Mouse (Mus musculus) gastrocnemius, postnatal 4 days (tissue): Measurements from ENCODE around the gene Gstp1. TPM values are rescaled to one million over a fixed set of nuclear protein-coding genes. Genes with fewer than 3 reads are reported as not detected.
"Not testable (repeated sequence)": the region's sequence is repeated elsewhere in the genome, so short reads cannot be mapped to it uniquely, and the experiment has no call there.

Experiments
- DNase-seq, 2 experiments: peaks; one replicate each; pipeline ENCODE4 v3.0.0; 2021 to 2022; ENCODE audit warnings: low spot score in 2 of 2, mixed read lengths in 2 of 2
- total RNA-seq, 2 experiments: library from RNA; stranded (reverse); gene quantifications; 2 replicates each; pipeline ENCODE4 v1.2.3; 2021

The Gstp1 gene
- total RNA-seq, 2 experiments from 2014 or later: 205 to 221 TPM

GRCm38 (mm10) chr19:4041500-4041899 lies 3.7 kb upstream of the Gstp1 start:
- not testable (repeated sequence) for DNase-seq

GRCm38 (mm10) chr19:4040941-4041340 lies 3.2 kb upstream of the Gstp1 start:
- not testable (repeated sequence) for DNase-seq

GRCm38 (mm10) chr19:4037154-4037787 lies 514 bp downstream of the Gstp1 start:
- DNase-seq: not testable (repeated sequence)

GRCm38 (mm10) chr19:4036327-4037045 lies 1.3 kb downstream of the Gstp1 start:
- DNase-seq: no peak

GRCm38 (mm10) chr19:4033742-4034141 lies 4.0 kb downstream of the Gstp1 start:
- DNase-seq: no peak

GRCm38 (mm10) chr19:4033298-4033697 lies 4.5 kb downstream of the Gstp1 start:
- DNase-seq: no peak

- no peak for DNase-seq
Measured at GRCm38 (mm10) chr19:4032668-4033067, 5.1 kb downstream of the Gstp1 start.

- DNase-seq: no peak
Measured at GRCm38 (mm10) chr19:4027576-4027975, 10.2 kb downstream of the Gstp1 start.

- DNase-seq: no peak
Measured at GRCm38 (mm10) chr19:4023185-4023584, 14.6 kb downstream of the Gstp1 start.

- peak; percentile 60 to 85 for DNase-seq
Measured at GRCm38 (mm10) chr19:4018743-4019583, 18.8 kb downstream of the Gstp1 start.

- no peak for DNase-seq
Measured at GRCm38 (mm10) chr19:4017921-4018587, 19.7 kb downstream of the Gstp1 start.

- DNase-seq: no peak
Measured at GRCm38 (mm10) chr19:4015635-4016034, 22.1 kb downstream of the Gstp1 start.

- no peak for DNase-seq
Measured at GRCm38 (mm10) chr19:4014802-4015201, 23.0 kb downstream of the Gstp1 start.

- DNase-seq: no peak
Measured at GRCm38 (mm10) chr19:4013066-4013465, 24.7 kb downstream of the Gstp1 start.

GRCm38 (mm10) chr19:4012432-4013022 lies 25.3 kb downstream of the Gstp1 start, which contains the start of gene Ndufv1:
Gene Ndufv1 (minus strand): TSS chr19:4012806.
- peak; percentile 83 to 92 for DNase-seq

- no peak for DNase-seq
Measured at GRCm38 (mm10) chr19:4011086-4011485, 26.7 kb downstream of the Gstp1 start.

- no peak for DNase-seq
Measured at GRCm38 (mm10) chr19:4005971-4006370, 31.8 kb downstream of the Gstp1 start.

- no peak for DNase-seq
Measured at GRCm38 (mm10) chr19:4005091-4005490, 32.7 kb downstream of the Gstp1 start.

GRCm38 (mm10) chr19:4004331-4004730 lies 33.5 kb downstream of the Gstp1 start:
- no peak for DNase-seq

- no peak for DNase-seq
Measured at GRCm38 (mm10) chr19:4003641-4004040, 34.1 kb downstream of the Gstp1 start.

GRCm38 (mm10) chr19:4003112-4003511 lies 34.7 kb downstream of the Gstp1 start, which contains the start of gene Doc2g:
Gene Doc2g (plus strand): TSS chr19:4003313.
- no peak for DNase-seq
